Mouse (Mus musculus) lung, embryonic 14.5 days (tissue): ENCODE measurements around the gene Vmn1r177. TPM values are rescaled to one million over a fixed set of nuclear protein-coding genes. Genes with fewer than 3 reads are reported as not detected.
"Not testable (repeated sequence)": the region's sequence is repeated elsewhere in the genome, so short reads cannot be mapped to it uniquely, and the experiment has no call there.

Experiments used
- ATAC-seq: fragments of 200-750 bp; cut with Nextera tagmentation; 2 replicates; pipeline ENCODE4 v1.8.0; 2017; ENCODE audit warnings: mild to moderate bottlenecking, moderate TSS enrichment, moderate library complexity; ENCODE audit not compliant: insufficient read depth
- DNase-seq: peaks from one replicate; pipeline ENCODE4 v3.0.0-alpha.2; 2015
- H3K27ac ChIP-seq: fragments of 300-500 bp; sonication (generic); 2 replicates; pipeline ENCODE4 v1.5.1; 2014; ENCODE audit warnings: low read depth, mild to moderate bottlenecking, moderate library complexity
- H3K27me3 ChIP-seq: fragments of 300-500 bp; sonication (generic); 2 replicates; pipeline ENCODE4 v1.6.1; 2014; ENCODE audit warnings: low read length, control low read depth; ENCODE audit not compliant: insufficient read depth
- H3K36me3 ChIP-seq: fragments of 300-500 bp; sonication (generic); 2 replicates; pipeline ENCODE4 v1.6.1; 2014; ENCODE audit warnings: control low read depth; ENCODE audit not compliant: insufficient read depth
- H3K4me1 ChIP-seq: fragments of 300-500 bp; sonication (generic); 2 replicates; pipeline ENCODE4 v1.6.1; 2014; ENCODE audit warnings: antibody characterized with exemption, control low read depth; ENCODE audit not compliant: insufficient read depth
- H3K4me2 ChIP-seq: fragments of 300-500 bp; sonication (generic); 2 replicates; pipeline ENCODE4 v1.6.1; 2014; ENCODE audit warnings: mild to moderate bottlenecking
- H3K4me3 ChIP-seq: fragments of 300-500 bp; sonication (generic); 2 replicates; pipeline ENCODE4 v1.5.1; 2014; ENCODE audit warnings: low read depth, low read length
- H3K9ac ChIP-seq: fragments of 300-500 bp; sonication (generic); 2 replicates; pipeline ENCODE4 v1.6.1; 2014
- H3K9me3 ChIP-seq: fragments of 300-500 bp; sonication (generic); 2 replicates; pipeline ENCODE4 v1.6.1; 2016; ENCODE audit warnings: low read depth, low read length, control low read depth
- CTCF ChIP-seq: IDR thresholded peaks from 2 replicates; pipeline ENCODE4 v1.5.1; 2016; ENCODE audit warnings: antibody characterized with exemption, low read depth
- WGBS: fragments of 180-500 bp; shearing (Covaris S2); extraction: QIAGEN DNeasy Blood & Tissue Kit; methylation state at CpG from one replicate; pipeline ENCODE4 v1.1.7; 2014; 5-methylcytosine and 5-hydroxymethylcytosine counted together
- polyA plus RNA-seq: library from polyadenylated mRNA; unstranded; fragments of >200 nt; fragmentation: Nextera tagmentation; extraction: Ambion mirVana; gene quantifications from 2 replicates; pipeline ENCODE4 v1.2.1, GENCODE M21; 2014

The Vmn1r177 gene
- polyA plus RNA-seq, result not detected in 2 replicates

- ATAC-seq, H3K9me3 ChIP-seq, H3K4me3 ChIP-seq, H3K27ac ChIP-seq, H3K36me3 ChIP-seq, H3K9ac ChIP-seq, H3K4me1 ChIP-seq, H3K27me3 ChIP-seq, DNase-seq, H3K4me2 ChIP-seq: not testable (repeated sequence)
- WGBS, result 7% methylated on average over 1 of the region's 1 CpGs
Measured at GRCm38 (mm10) chr7:23866349-23866748, at the start of gene Vmn1r177. Vmn1r177 (minus strand) TSS chr7:23866449.

- Histone ChIP-seq H3K4me2 (no peak within 1 kb of the TSS), H3K9me3 (no peaks in the 10 kb centered on the region; the same call in 1 of the 2 replicates), H3K36me3 (no peaks in the 10 kb centered on the region), H3K27ac (no peak within 1 kb of the TSS), H3K27me3 (no peaks in the 10 kb centered on the region), H3K9ac (no peak within 1 kb of the TSS), H3K4me1 (no peaks in the 10 kb centered on the region), H3K4me3 (no peak within 1 kb of the TSS)
- no peak for DNase-seq
- 83% methylated on average over 1 of the region's 1 CpGs for WGBS
- no peak for TF ChIP-seq CTCF
- ATAC-seq, result no peak
Measured at GRCm38 (mm10) chr7:23891709-23892108, 25.5 kb upstream of the Vmn1r177 start, which contains the start of gene Vmn1r178. Vmn1r178 (plus strand) TSS chr7:23892009.

- H3K9me3 ChIP-seq, H3K27ac ChIP-seq, H3K9ac ChIP-seq, H3K4me2 ChIP-seq, DNase-seq, ATAC-seq, H3K27me3 ChIP-seq, H3K4me3 ChIP-seq, H3K36me3 ChIP-seq, H3K4me1 ChIP-seq: not testable (repeated sequence)
- 57% methylated on average over 3 of the region's 4 CpGs for WGBS
Measured at GRCm38 (mm10) chr7:23876918-23877317, 10.7 kb upstream of the Vmn1r177 start.

- DNase-seq, H3K4me3 ChIP-seq, ATAC-seq, H3K36me3 ChIP-seq, H3K9ac ChIP-seq, H3K27me3 ChIP-seq, H3K9me3 ChIP-seq, H3K27ac ChIP-seq, H3K4me2 ChIP-seq, H3K4me1 ChIP-seq: not testable (repeated sequence)
- WGBS, result no CpG with 5 or more reads among the region's 1 CpGs
Measured at GRCm38 (mm10) chr7:23837272-23837671, 29.0 kb downstream of the Vmn1r177 start, which contains the start of gene Vmn1r176. Vmn1r176 (minus strand) TSS chr7:23837372.

Other genes with a start within 250 kb of the Vmn1r177 start
- not detected in 2 replicates for gene Vmn1r171, start 235.7 kb downstream of the Vmn1r177 start, polyA plus RNA-seq
- gene Vmn1r172, start 208.1 kb downstream of the Vmn1r177 start, polyA plus RNA-seq, result not detected in 2 replicates
- not detected in 2 replicates for gene Vmn1r173, start 165.7 kb downstream of the Vmn1r177 start, polyA plus RNA-seq
- gene Vmn1r174, start 114.2 kb downstream of the Vmn1r177 start, polyA plus RNA-seq, result not detected in 2 replicates
- not detected in 2 replicates for gene Vmn1r175, start 55.8 kb downstream of the Vmn1r177 start, polyA plus RNA-seq
- gene Vmn1r176, start 29.1 kb downstream of the Vmn1r177 start, polyA plus RNA-seq, result not detected in 2 replicates
- gene Vmn1r178, start 25.6 kb upstream of the Vmn1r177 start, polyA plus RNA-seq, result not detected in 2 replicates
- not detected in 2 replicates for gene Vmn1r179, start 60.5 kb upstream of the Vmn1r177 start, polyA plus RNA-seq
- gene Vmn1r180, start 84.2 kb upstream of the Vmn1r177 start, polyA plus RNA-seq, result not detected in 2 replicates
- gene Vmn1r181, start 108.2 kb upstream of the Vmn1r177 start, polyA plus RNA-seq, result not detected in 2 replicates
- not detected in 2 replicates for gene V1rd19, start 135.2 kb upstream of the Vmn1r177 start, polyA plus RNA-seq
- not detected in 2 replicates for gene Vmn1r183, start 186.8 kb upstream of the Vmn1r177 start, polyA plus RNA-seq
- 22.8 and 27.2 TPM in 2 replicates for gene Zfp180, start 215.5 kb upstream of the Vmn1r177 start, polyA plus RNA-seq
- gene Zfp112, start 245.9 kb upstream of the Vmn1r177 start, polyA plus RNA-seq, result 3.9 and 4.5 TPM in 2 replicates